Mouse (Mus musculus) spleen, adult 2 months (tissue): ENCODE measurements around the gene Rspo1. TPM values are rescaled to one million over a fixed set of nuclear protein-coding genes. Genes with fewer than 3 reads are reported as not detected.

Source experiments
- DNase-seq, 2 experiments: peaks; one replicate each; pipeline versions ENCODE4 v3.0.0 to v3.0.0-alpha.2; 2012 to 2021; ENCODE audit warnings: low spot score in 2 of 2, low read depth in 1 of 2
- H3K27ac ChIP-seq: fragments of 200-500 bp; 2 replicates; pipeline ENCODE4 v1.5.1; 2012; ENCODE audit warnings: low read length, inconsistent platforms; ENCODE audit not compliant: insufficient read depth
- H3K27me3 ChIP-seq: fragments of 200-500 bp; 2 replicates; pipeline ENCODE4 v1.6.1; 2012; ENCODE audit warnings: mild to moderate bottlenecking, moderate library complexity, low read length, inconsistent platforms; ENCODE audit not compliant: control insufficient read depth, insufficient read depth
- H3K36me3 ChIP-seq: fragments of 200-500 bp; 2 replicates; pipeline ENCODE4 v1.6.1; 2012; ENCODE audit warnings: mild to moderate bottlenecking, low read length, inconsistent platforms; ENCODE audit not compliant: control insufficient read depth, insufficient read depth
- H3K4me1 ChIP-seq: fragments of 200-500 bp; 2 replicates; pipeline ENCODE4 v1.6.1; 2011; ENCODE audit warnings: inconsistent platforms; ENCODE audit not compliant: control insufficient read depth, insufficient read depth, insufficient read length
- H3K4me3 ChIP-seq: fragments of 200-500 bp; 2 replicates; pipeline ENCODE4 v1.5.1; 2011; ENCODE audit warnings: mild to moderate bottlenecking, inconsistent platforms; ENCODE audit not compliant: insufficient read depth, insufficient read length; ENCODE audit errors: extremely low read depth
- CTCF ChIP-seq: fragments of 200-500 bp; IDR thresholded peaks from 2 replicates; pipeline ENCODE4 v1.5.1; 2011; ENCODE audit warnings: mild to moderate bottlenecking, inconsistent platforms; ENCODE audit not compliant: insufficient read depth, insufficient read length, insufficient replicate concordance; ENCODE audit errors: extremely low read depth
- POLR2A ChIP-seq: fragments of 200-500 bp; IDR thresholded peaks from 2 replicates; pipeline ENCODE4 v1.6.1; 2011; ENCODE audit warnings: low read depth, low read length, inconsistent platforms
- WGBS: fragments of 180-500 bp; shearing (Covaris S2); methylation state at CpG from one replicate; pipeline ENCODE4 v1.1.7; 2018; 5-methylcytosine and 5-hydroxymethylcytosine counted together
- polyA plus RNA-seq: library from polyadenylated mRNA; depleted of rRNA; stranded (reverse); fragments of >200 nt; gene quantifications from 2 replicates; pipeline ENCODE4 v1.2.3, GENCODE M21; 2012

Gene Rspo1
- polyA plus RNA-seq, 1 experiment, result 6.2 TPM

- Histone ChIP-seq H3K4me3 (no peak overlapping the region), H3K27ac (no peak overlapping the region), H3K36me3 (no peaks in the 10 kb centered on the region), H3K4me1 (no peaks in the 10 kb centered on the region), H3K27me3 (peaks cover 20% of the 10 kb centered on the region)
- TF ChIP-seq POLR2A, result no peak
- no peak for TF ChIP-seq CTCF
- DNase-seq, result no peak
- WGBS, result 52% methylated on average over 9 of the region's 9 CpGs
These were observed 2.2 kb downstream of the Rspo1 start for GRCm38 (mm10) chr4:124988382-124988781.

GRCm38 (mm10) chr4:124989787-124990253, 3.6 kb downstream of the Rspo1 start:
- Histone ChIP-seq H3K27me3 (peaks cover 20% of the 10 kb centered on the region), H3K36me3 (no peaks in the 10 kb centered on the region), H3K4me3 (no peak overlapping the region), H3K4me1 (no peaks in the 10 kb centered on the region), H3K27ac (no peak overlapping the region)
- 17% methylated on average over 20 of the region's 20 CpGs for WGBS
- TF ChIP-seq CTCF, result no peak
- DNase-seq, result no peak

- no peak for TF ChIP-seq CTCF
- no peak overlapping the region for H3K4me3 ChIP-seq
- DNase-seq, result no peak
- H3K27me3 ChIP-seq, result peaks cover 20% of the 10 kb centered on the region
- H3K27ac ChIP-seq, result no peak overlapping the region
- no peaks in the 10 kb centered on the region for H3K4me1 ChIP-seq
- 6% methylated on average over 7 of the region's 7 CpGs for WGBS
- no peaks in the 10 kb centered on the region for H3K36me3 ChIP-seq
These were observed 4.1 kb downstream of the Rspo1 start for GRCm38 (mm10) chr4:124990325-124990724.

GRCm38 (mm10) chr4:124997479-124998147, 11.4 kb downstream of the Rspo1 start:
- 80% methylated on average over 10 of the region's 10 CpGs for WGBS
- no peaks in the 10 kb centered on the region for H3K27me3 ChIP-seq
- H3K36me3 ChIP-seq, result no peaks in the 10 kb centered on the region
- H3K4me1 ChIP-seq, result no peaks in the 10 kb centered on the region; the same call in 1 of the 2 replicates
- DNase-seq, result no peak
- no peak overlapping the region for H3K4me3 ChIP-seq
- no peak overlapping the region for H3K27ac ChIP-seq
- no peak for TF ChIP-seq POLR2A
- TF ChIP-seq CTCF, result no peak

DNA sequence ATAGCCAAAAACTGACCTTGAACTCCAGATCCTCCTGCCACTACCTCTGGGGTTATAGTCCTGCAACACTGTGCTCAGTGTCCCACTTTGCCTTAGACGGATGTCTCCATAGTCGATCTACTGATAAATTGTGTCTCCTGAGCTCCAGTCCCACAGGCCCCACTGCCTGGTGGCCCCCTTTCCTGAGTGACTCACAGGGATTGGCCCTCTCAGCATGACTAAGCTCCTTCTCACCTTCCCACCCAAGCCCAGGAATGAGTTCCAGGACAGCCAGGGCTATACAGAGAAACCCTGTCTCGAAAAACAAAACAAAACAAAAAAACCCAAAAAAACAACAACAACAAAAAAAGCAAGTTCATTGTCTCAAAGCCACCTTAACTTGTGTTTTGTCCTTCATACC, 13.3 kb downstream of the Rspo1 start:
- no peaks in the 10 kb centered on the region for H3K36me3 ChIP-seq
- H3K4me1 ChIP-seq, result no peaks in the 10 kb centered on the region; the same call in 1 of the 2 replicates
- no peak overlapping the region for H3K4me3 ChIP-seq
- TF ChIP-seq CTCF (no peak), POLR2A (no peak)
- no peak for DNase-seq
- no peaks in the 10 kb centered on the region for H3K27me3 ChIP-seq
- no peak overlapping the region for H3K27ac ChIP-seq
- WGBS, result 90% methylated on average over 3 of the region's 3 CpGs

GRCm38 (mm10) chr4:125002978-125003377, 16.7 kb downstream of the Rspo1 start:
- Histone ChIP-seq H3K27me3 (no peaks in the 10 kb centered on the region), H3K4me3 (no peak overlapping the region), H3K36me3 (no peaks in the 10 kb centered on the region), H3K27ac (no peak overlapping the region), H3K4me1 (no peaks in the 10 kb centered on the region; the same call in 1 of the 2 replicates)
- TF ChIP-seq CTCF (no peak), POLR2A (no peak)
- 62% methylated on average over 8 of the region's 8 CpGs for WGBS
- no peak for DNase-seq

GRCm38 (mm10) chr4:125004886-125005285, 18.7 kb downstream of the Rspo1 start:
- no peak overlapping the region for H3K27ac ChIP-seq
- H3K27me3 ChIP-seq, result no peaks in the 10 kb centered on the region
- DNase-seq, result no peak
- H3K4me1 ChIP-seq, result no peaks in the 10 kb centered on the region
- no peak overlapping the region for H3K4me3 ChIP-seq
- TF ChIP-seq CTCF, result no peak
- TF ChIP-seq POLR2A, result no peak
- 59% methylated on average over 12 of the region's 12 CpGs for WGBS
- H3K36me3 ChIP-seq, result no peaks in the 10 kb centered on the region

DNA sequence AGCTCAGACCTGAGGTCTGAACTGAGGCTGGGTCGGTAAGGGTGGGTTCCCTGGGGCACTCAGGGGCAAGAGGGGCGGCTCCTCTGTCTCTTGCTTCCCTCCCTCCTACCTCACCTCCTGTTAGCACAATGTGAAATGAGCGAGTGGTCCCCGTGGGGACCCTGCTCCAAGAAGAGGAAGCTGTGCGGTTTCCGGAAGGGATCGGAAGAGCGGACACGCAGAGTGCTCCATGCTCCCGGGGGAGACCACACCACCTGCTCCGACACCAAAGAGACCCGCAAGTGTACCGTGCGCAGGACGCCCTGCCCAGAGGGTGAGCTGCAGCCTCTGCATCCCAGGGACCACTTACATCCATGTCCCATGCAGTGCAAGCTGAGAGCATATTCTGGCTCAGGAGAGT, 21.2 kb downstream of the Rspo1 start:
- H3K27me3 ChIP-seq, result no peaks in the 10 kb centered on the region
- 36% methylated on average over 15 of the region's 15 CpGs for WGBS

More for the DNA sequence above, 21.2 kb downstream of the Rspo1 start:
- Histone ChIP-seq H3K27ac (no peak overlapping the region), H3K4me3 (no peak overlapping the region), H3K36me3 (no peaks in the 10 kb centered on the region), H3K4me1 (no peaks in the 10 kb centered on the region)
- no peak for TF ChIP-seq CTCF
- no peak for TF ChIP-seq POLR2A
- no peak for DNase-seq
